Mouse (Mus musculus): Measurements from ENCODE around the gene Rnd1. TPM values are rescaled to one million over a fixed set of nuclear protein-coding genes. Genes with fewer than 3 reads are reported as not detected.

Gene Rnd1
- total RNA-seq, 4 experiments from 2014 or later, result 6.3 to 8.7 (median 7.3) TPM

DNA sequence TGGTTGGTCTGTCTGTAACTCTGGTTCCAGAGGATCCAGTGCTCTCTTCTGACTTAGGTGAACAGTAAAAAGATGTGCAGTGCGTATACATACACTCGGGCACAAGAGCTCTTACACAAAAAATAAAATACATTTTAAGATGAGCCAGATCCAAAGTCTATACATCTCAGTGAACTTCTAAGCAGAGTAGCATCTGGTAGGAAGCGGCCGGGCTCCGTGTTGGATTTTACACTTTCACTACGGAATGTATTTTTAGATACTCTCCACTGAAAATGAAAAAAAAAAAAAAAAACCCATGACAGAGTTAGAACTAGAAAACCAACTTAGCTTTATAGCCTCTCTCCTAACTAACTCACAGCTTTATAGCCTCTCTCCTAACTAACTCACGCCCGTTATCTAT lies 3.4 kb upstream of the Rnd1 start:
- no peak for DNase-seq (ENCODE audit: low spot score in 2 of 2)

DNA sequence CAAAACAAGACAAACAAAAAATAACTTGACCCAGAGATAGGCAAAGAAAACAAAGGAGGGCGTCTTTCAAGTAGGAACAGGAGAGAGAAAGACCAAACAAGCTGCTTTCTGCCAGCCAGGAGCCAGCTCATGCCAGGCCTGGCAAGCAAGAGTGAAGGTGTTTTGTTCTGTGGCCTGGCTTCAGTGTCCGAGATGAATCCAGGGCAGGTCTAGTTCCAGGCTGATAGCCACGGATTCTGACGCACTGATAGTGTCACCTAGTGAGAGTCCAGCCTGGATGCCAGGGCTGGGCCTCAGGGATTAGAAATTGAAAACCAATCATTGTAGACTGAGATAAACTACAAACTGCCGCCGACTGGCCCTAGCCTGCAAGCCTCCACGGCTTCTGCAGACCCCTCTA lies 716 bp upstream of the Rnd1 start:
- no peak for DNase-seq (ENCODE audit: low spot score in 2 of 2)

DNA sequence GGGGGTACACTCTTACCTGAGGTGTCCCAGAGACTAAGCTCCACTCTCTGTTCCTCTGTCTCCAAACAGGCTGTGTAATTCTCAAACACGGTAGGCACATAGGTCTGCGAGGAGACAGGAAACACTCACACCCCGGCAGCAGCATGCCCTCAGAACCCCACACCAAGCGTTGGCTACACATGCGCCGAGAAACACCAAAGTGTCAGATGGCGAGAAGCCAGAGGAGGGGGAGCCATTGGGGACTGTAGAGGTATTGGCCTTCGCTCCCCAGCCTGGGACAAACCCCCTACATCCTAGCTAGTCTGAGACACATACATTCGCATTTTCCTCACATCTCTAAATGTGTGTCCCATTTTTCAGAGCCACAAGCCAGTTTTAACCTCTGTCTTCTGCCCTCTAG lies 790 bp downstream of the Rnd1 start:
- DNase-seq (ENCODE audit: low spot score in 2 of 2), result no peak

DNA sequence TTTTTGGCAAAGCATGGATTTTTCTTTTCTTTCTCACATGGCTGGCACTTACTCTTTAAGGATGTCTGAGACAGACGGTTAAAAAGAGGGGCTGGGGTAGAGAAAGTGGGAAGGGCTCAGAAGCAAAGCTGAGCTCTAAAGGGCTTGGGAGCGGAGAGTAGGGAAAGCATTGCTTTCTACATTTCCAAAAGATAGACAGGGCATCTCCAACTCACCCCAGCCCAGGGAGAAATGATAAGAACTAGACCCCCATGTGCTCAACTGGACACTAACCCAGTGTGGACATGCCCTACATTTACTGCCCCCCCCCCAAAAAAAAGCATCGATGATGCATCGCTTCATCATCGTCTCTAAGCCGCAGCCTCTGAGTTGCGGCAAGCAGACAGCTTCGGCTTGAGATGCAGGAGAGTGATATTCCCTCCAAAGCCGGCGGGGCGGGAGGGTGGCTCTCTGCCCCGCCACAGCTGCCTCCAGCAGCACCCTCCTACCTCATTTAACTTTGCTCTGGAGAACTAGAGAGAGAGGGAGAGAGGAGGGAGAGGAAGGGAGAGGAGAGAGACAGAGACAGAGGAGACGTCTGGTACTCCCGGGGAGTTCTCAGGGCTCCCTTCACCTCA lies 1.5 kb downstream of the Rnd1 start:
- no peak for DNase-seq (ENCODE audit: low spot score in 2 of 2)

DNA sequence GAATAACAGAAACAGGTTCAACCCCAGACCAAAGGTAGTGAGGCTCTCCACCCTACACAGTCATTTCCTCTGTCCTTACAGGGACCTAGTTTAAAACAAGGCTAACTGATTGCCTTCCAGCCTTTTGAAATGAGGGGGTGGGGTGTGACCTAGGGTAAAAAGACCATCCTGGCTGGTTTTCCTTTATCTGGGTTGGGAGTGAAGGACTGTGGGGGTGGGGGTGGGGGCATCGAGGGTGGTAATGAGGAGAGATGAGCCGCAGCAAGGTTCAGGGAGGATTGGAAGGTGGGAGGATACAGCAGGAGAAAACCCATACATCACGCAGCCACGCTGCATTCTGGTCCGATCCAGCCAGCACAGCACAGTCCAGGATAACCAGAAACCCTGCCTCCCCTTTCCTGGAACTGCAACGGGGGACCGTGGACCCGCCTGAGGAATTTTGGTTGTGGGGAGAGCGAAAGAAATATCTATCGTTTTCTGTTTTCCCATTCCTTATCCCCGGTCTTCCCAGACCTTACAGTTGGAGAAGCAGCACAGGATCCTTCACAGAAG lies 2.2 kb downstream of the Rnd1 start:
- DNase-seq (ENCODE audit: low spot score in 2 of 2), result no peak

DNA sequence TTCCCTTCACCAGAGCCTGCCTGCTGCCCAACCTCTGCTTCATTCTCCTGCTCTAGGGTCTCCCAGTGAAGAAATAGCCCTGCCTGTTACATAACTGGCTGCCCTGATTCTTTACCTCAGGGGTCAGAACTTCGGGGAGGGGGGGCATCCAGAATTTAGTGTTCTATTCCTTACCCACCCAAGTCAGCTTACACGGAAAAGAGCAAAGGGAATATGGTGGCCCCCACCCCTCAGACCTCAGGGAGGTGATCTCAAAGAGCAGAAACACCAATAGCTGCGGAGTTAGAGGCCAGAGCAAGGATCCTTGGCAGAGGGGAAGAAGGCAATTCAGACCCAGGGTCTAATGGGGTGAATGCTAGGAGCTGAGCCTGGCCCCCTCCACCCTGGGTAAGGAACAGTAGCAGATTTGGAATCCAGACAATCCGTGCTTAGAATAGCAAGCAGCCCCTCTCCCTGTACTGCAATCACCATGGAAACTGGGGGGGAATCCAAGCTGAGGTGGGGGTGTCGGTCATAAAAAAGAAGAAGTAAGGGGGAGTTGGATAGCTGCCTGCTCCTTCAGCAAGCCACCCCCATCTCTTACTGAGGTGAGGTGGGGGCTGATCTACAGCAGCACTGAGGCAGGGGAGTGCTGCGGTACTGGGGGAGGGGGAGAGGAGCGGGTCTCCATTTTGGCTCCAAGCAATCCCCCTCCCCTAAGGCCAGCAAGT lies 2.8 kb downstream of the Rnd1 start:
- DNase-seq (ENCODE audit: low spot score in 2 of 2), result no peak

DNA sequence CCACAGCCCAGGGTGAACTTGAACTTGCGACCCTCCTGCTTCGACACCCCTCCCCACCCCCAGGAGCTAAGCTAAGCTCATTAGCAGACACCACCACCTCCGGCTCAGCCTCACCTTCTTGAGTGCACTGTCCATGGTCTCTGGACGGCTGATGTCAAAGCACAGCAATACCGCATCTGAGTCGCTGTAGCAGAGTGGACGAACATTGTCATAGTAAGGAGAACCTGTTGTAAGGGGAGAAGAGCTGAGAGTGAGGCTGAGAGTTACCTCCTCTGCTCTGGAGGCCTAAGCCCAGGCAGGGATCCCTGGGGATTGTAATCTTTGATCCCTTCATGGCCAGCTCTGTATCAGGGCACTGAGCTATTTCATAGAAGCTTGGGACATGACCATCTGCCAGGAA lies 3.5 kb downstream of the Rnd1 start:
- no peak for DNase-seq (ENCODE audit: low spot score in 2 of 2)

DNA sequence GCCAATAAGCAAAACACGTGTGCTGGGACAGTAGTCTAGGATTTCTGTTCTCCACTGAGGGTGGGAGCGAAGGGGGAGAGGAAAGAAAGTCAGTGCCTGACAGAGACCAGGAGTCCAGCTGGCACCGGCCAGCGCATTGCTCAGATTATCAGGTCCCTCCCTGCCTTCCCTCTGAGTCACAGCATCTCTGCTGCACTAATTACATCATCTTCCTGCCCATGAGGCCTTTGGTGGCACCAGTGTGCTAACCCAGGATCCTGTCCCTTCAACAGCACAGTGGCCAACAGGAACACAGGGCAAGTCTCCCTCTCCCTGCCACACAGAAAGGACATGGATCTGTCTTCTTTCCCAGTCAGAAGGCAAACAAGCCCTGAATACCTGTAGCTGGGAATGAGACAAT lies 4.7 kb downstream of the Rnd1 start:
- DNase-seq (ENCODE audit: low spot score in 2 of 2), result no peak

DNA sequence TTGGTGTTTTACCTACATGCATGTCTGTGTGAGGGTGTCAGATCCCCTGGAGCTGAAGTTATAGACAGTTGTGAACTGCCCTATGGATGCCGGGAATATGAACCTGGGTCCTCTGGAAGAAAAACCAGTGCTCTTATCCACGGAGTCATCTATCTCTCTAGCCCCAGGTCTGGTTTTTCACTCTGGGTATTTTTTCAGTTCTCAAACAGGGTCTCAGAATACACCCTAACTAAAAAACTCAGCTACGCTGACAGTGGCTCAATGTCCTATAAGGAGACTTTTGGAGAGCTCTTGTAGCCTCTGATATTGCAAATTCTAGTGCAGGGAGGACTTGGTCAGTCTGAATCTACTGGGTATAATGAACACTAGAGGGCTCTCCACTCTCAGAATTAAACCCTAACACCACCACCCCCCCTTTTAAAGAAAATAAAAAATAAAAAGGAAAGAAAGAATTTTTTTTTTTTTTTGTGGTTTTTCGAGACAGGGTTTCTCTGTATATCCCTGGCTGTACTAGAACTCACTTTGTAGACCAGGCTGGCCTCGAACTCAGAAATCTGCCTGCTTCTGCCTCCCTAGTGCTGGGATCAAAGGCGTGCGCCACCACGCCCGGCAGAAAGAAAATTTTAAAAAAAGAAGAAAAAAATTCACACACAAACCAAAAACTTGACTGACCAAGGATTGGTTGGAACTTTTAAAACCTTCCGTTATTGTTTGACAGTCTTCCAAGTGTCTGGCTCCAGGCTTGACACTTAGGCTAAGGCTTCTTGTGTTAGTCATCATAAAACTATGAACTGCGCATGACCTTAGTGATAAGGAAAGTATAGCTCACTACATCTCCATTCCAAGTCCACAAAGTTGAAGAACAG lies 13.0 kb downstream of the Rnd1 start:
- no peak for DNase-seq (ENCODE audit: low spot score in 2 of 2)

DNA sequence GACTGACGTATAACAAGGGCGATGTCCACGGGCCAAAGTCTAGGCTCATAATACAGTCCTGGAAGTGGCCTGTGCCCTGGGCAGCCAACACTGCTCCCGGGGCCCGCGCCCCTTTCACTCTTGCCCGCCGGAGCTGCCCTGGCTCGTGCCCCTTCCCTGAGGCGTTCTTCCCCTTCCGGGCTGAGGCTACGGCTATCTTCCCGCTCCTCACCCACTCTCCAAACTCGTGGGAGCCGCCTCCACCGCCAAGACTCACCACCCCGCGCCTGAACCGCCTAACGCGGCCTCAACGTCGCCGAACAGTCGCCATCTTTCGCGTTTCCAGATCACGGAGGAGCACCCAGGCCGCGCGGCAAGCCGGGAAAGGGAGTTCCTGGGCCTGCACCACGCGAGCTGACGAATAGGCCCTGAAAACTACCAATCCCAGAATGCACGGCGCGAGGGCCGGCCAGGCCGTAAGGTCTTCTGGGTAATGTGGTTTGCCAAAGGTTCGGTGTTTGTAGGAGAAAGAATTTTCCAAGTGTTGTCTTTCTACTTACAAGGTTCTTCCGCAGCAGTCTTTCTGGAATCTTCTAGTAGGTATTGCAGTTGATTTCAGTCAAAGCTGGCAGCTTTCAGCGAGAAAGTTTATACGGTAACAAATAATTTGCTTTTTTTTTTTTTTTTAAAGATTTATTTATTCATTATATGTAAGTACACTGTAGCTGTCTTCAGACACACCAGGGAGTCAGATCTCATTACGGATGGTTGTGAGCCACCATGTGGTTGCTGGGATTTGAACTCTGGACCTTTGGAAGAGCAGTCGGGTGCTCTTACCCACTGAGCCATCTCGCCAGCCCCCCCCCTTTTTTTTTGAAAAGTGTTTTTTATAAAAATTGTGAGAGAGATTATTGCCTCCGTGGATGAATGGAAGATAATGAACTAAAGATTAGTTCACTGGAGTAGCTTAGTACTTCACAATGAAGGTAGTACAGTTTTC lies 14.4 kb downstream of the Rnd1 start, which contains the start of gene Ddx23:
Ddx23 (minus strand) TSS at position 328 of the 979 bp plus-strand sequence.
- peak; percentile 94 to 96 for DNase-seq (ENCODE audit: low spot score in 2 of 2)

DNA sequence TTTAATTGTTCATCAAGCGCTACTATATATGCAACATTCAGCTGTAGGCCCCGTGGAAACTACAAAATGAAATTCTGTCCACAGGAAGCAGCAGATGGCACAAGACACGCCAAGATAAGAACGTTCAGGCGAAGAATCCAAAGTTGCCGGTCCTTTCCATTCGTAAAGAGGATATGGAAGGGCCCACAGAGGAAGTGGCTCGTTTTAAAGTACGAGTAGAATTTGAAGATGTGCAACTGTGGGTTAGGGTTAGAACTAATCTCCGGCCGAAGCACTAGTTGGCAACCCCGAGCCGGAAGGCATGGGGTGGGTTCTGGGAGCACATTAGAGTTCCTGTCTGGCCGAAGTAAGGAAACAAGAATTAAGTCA lies 15.1 kb downstream of the Rnd1 start:
- DNase-seq (ENCODE audit: low spot score in 2 of 2), result no peak

DNA sequence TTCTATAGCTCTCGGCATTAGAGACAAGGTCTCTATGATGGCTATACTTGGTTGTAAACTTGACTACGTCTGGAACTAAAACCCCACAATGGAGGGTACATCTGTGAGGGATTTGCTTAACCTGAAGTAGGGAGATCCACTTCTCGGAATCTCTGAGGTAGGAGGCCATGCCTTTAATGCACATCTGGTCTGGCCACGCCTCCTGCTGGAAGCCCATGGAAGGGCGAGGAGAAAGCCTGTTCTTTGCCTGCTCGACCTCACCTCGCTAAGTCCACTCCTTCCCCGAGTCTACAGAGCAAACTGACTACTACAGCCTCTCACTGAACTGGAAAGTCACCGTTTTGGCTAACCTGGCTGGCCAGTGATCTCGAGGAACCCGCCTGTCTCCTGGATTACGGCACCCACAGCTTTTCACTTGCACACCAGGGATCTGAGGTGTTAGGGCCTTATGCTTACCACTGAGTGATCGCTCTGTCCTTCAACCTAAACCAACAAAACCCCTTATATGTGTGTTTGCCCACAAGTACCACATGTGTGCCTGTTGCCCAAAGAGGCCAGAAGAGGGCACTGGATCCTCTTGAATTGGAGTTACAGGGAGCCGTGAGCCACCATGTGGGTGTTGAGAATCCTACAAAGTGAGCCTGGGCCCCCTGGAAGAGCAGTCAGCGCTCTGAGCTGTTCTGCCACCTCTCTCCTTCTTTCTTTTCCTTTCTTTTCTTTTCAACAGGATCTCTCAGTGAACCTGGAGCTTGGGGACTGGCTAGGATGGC lies 20.1 kb downstream of the Rnd1 start:
- no peak for DNase-seq (ENCODE audit: low spot score in 2 of 2)

DNA sequence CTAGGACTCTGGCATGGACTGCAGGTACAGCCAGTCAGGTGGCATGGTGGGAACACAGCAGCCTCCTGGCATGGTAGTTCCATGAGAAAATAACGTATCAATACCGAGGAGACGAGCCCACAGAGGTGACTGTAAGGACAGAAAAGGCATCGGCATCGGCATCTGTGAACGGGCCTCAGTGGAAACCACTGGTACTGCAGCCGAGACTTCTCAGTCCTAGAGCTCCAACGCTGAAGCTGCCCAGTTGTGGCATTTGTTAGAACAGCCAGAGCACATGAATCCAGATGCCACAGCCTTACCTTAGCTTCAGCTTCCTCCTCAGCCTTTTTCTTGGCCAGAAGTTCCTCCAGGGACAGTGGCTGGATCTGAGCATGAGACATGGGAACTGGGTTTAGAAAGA lies 25.1 kb downstream of the Rnd1 start:
- DNase-seq (ENCODE audit: low spot score in 2 of 2), result no peak

DNA sequence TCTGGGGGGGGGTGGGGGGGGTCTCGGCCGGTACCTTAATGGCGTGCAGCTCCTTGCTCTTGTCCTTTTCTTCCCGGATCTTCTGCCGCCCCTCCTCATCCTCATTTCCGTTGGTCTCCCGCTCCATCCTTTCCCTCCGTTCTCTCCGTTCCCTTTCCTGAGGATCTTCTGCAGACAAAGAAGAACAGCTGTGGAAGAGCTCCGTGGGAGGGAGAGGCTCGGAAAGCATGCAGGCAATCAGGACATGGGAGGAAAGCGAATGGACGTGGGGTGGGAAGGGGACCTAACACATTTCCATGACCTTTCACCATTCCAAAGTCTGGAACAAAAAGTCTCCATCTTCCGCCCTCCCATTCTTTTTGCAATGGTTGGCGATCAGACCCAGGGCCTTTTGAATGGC lies 25.8 kb downstream of the Rnd1 start:
- no peak for DNase-seq (ENCODE audit: low spot score in 2 of 2)

DNA sequence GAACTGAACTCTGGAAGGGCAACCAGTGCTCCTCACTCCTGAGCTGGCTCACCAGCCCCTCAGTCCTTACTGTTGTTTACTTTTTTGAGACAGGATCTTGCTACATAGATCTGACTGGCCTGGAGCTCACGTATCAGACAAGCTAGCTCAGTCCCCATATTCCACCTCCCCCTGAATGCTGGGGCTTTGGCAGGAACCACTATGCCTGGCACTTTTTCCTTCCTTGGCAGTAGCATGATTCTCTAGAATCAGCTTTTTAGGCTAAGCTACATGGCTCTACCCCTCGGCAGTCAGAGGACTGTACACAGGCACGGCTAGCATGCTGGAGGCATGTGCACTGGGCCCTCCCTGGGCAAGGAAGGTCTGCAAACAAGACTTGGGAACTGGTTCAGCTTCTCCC lies 29.2 kb downstream of the Rnd1 start:
- no peak for DNase-seq (ENCODE audit: low spot score in 2 of 2)

DNA sequence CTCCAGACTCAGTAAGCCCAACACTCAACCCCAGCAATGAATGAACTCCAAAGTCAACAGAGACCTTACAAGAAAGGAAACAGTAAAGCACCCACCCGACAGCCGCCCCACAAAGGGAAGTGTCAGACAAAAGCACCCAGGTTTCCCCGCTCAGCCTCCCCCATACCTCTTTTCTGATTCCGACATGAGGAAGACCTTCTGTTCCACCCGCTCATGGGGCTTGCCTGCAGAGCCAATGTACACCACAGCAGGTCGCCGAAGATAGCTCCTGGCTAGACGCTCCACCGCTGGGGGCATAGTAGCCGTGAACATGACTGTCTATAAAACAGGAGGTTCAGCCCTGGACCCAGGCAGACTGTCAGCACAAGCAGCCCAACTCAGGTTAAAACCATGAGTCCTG lies 30.0 kb downstream of the Rnd1 start:
- no peak for DNase-seq (ENCODE audit: low spot score in 2 of 2)

DNA sequence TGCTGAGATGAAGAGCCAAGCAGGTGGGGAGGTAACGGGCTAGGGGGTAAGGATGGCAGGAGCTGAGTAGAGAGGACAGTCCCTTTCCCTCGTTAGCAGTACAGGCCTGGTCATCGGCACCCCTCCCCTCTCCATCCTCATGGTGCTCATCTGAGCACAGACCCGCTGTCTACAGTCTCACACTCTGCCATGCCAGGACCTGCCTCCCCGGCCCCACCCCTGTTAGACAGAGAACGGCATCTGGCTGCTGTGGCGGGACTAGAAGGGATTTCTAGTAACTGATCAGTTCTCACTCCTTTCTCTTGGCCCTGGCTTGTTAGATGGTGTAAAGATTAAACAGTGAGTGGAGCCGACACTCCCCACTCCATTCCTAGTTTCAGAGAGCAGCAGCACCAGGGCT lies 30.5 kb downstream of the Rnd1 start:
- DNase-seq (ENCODE audit: low spot score in 2 of 2), result no peak

DNA sequence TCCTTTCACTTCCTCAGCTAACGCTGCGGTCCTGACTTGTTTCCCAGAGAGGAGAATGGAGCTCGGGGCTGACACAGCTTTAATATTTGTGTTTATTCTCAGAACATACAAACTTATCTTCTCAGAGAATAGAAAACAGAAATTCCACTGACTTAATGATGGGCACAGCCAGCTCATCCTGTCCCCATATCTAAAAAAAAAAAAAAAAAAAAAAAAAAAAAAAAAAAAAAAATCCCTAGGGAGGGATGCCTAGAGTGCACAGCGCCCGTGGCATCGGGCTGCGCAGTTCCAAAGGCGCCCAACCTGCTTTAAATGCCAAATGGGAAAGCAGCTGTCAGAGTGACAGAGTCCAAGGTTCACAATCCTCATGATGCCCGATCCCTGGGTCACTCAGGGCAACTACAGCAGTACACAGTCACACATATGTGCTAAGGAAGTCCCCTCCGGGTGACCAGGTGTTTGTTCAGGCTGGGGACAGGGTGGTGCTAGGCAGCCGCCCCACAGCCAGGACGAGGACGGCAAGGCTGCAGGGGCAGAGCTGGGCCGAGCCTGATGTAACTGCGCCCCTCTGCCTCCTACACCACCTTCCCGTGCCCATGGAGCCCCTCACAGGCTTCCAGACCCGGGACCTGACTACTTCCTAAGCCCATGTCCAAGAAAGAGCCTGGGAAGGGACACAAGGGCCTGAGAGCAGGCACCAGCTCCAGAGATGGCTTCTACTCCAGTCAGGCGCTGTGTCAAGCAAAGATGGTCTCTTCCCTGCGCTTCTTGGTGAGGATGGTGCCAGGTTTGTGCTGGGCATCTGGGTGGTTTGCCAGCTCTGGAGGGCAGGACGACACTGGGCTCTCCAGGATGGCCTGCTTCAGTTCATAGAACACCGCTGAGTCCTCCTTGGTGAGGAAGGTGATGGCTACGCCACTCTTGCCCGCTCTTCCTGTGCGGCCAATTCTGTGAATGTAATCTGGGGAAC lies 31.9 kb downstream of the Rnd1 start:
- DNase-seq (ENCODE audit: low spot score in 2 of 2), result no peak

DNA sequence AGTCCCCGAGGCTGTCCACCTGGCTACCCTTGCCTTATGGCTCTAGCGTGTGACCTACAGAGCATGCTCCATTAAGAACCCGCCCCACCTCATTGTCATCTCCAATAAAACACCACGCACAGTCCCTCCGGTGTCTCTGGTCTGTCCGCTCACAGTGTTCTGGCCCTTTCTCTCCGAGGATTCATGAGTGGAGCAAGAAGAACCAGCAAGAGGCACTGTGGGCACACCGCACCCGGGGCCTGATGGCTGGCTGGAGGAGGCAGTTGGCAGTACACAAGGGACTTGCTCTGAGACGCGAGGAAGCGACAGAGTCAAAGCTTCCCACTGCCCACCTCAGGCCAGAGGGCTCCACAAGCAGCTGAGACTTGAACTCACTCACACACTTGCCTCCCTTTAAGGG lies 32.9 kb downstream of the Rnd1 start:
- no peak for DNase-seq (ENCODE audit: low spot score in 2 of 2)
